Mouse (Mus musculus) heart, postnatal 25 days (tissue): ENCODE results near the gene Psme1. TPM values are rescaled to one million over a fixed set of nuclear protein-coding genes. Genes with fewer than 3 reads are reported as not detected.
A peak's percentile ranks its signal among the peaks of the same experiment; 100 is the strongest.

Experiments
- DNase-seq: peaks from one replicate; pipeline ENCODE4 v3.0.0; 2022; ENCODE audit warnings: low spot score
- intact Hi-C: fragments of 180-260 bp; cut with DNase I; formaldehyde crosslinking; loops from one replicate; pipeline ENCODE4 v1.15.1; 2025
- total RNA-seq, 2 experiments: library from RNA; stranded (reverse); gene quantifications; 2 replicates each; pipeline ENCODE4 v1.2.3; 2021

The Psme1 gene
- total RNA-seq, 2 experiments from 2014 or later: 249 to 283 TPM

DNA sequence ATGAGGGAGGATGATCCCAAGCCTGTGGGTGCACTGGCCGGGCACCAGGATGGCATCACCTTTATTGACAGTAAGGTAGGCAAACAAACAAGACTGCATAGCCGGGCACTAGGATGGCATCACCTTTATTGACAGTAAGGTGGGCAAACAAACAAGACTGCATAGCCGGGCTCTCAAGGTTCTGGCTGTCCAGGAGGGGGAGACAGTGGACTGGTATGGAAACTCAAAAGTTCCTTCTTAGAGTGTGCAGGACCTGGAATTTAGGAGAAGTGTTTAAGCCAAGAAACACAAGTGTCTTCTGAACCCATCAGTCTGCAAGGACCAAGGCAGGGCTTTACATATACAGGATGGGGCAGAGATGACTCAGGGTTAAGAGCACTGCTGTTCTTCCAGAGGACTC, 12.2 kb upstream of the Psme1 start:
- intact Hi-C loops: no loop called here
- no peak for DNase-seq

DNA sequence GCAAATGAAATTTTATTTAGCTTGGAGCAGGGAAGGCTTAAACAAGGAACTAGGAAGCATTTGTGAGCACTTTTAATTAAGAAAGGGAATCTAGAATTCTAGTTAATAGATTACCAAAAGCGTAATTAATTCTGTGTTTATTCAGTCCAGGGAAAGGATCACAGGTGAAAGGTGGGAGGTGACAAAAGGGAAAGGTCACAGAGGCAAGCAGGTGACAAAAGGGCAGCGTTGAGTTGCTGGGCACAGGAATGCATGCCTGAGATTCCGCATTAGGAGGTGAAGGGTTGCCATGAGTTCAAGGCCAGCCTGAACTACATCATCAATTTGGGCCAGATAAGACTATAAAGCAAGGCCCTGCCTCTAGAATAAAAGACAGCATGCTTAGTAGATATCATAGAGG, 10.4 kb upstream of the Psme1 start:
- intact Hi-C loops: no loop called here
- no peak for DNase-seq

DNA sequence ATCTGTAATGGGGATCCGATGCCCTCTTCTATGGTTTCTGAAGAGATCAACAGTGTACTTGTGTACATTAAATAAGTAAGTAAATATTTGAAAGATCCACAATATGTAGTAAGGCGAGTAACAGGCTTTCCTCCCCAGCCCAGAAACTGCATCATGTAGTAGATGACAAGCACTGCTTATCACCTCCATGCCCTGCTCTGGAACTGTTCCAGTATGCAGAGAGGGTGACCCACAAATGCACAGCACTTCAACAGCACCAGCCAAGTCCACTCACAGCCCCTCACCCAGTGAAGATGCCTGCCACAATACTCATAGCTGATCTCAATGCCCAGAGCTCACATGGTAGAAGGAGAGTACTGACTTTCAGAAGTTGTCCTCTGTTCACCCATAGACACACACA, 7.3 kb upstream of the Psme1 start:
- no peak for DNase-seq

DNA sequence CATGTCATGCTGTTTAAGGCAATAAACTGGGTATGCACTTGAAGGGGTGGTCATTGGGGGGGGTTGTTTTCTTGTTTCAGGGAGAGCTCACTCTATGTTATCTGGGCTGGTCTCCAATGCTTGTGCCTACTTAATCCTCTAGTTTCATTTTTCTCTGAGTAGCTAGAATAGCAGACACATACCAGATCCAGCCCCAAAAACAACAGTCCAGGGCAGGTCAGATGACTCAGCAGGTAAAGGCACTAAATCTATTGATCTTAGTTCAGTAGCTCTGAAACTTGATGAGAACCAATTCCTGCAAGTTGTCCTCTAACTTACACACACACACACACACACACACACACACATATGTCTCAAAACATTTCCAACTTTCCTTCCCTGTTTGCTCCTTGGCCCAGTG, 6.2 kb upstream of the Psme1 start:
- intact Hi-C loops: no loop called here
- DNase-seq: no peak

More for the DNA sequence above, 7.3 kb upstream of the Psme1 start:
- intact Hi-C loops: no loop called here

DNA sequence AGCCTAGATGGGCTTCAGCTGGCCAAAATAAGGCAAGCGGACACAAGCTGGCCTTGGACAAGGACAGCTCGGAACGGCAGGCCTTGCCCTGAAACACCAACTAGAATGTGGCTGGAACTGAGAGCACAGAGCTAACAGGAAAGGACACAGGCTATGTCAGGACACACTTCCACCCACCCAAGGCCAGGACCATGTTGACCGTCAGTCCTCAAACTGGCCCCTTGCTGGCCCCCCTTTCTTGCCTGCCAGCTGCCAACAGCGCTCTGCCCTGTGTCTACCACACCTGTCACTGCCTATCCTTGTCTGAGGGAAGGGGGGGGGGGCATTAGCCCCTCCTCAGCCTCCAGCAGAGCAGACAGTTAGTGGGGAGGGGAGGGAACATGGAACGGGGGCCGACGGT, 2.6 kb upstream of the Psme1 start, which contains the start of gene Fitm1:
Gene Fitm1 (plus strand): TSS at position 316 of the 400 bp plus-strand sequence.
- intact Hi-C loops: no loop called here
- DNase-seq: no peak

DNA sequence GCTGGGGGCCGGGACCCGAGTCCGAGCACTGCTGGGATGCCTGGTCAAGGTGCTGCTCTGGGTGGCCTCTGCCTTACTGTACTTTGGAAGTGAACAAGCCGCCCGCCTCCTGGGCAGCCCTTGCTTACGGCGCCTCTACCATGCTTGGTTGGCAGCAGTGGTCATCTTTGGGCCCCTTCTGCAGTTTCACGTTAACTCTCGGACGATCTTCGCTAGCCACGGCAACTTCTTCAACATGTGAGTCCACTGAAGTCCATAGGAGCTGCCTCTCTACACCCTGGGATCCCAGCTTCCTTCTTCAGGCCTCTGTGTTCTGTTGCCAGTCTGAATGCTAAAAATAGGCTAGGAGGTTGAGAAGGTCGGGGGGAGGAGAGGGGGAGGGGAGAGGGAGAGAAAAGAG, 2.2 kb upstream of the Psme1 start:
- DNase-seq: no peak
- intact Hi-C loops: no loop called here

DNA sequence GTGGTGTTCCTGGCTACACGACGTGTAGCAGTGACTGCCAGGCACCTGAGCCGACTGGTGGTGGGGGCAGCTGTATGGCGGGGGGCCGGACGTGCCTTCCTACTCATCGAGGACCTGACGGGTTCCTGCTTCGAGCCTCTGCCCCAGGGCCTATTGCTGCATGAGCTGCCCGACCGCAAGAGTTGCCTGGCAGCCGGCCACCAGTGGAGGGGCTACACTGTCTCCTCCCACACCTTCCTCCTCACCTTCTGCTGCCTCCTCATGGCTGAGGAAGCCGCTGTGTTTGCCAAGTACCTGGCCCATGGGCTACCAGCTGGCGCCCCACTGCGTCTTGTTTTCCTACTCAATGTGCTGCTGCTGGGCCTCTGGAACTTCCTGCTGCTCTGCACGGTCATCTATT, 1.5 kb upstream of the Psme1 start:
- DNase-seq: no peak
- intact Hi-C loops: no loop called here

DNA sequence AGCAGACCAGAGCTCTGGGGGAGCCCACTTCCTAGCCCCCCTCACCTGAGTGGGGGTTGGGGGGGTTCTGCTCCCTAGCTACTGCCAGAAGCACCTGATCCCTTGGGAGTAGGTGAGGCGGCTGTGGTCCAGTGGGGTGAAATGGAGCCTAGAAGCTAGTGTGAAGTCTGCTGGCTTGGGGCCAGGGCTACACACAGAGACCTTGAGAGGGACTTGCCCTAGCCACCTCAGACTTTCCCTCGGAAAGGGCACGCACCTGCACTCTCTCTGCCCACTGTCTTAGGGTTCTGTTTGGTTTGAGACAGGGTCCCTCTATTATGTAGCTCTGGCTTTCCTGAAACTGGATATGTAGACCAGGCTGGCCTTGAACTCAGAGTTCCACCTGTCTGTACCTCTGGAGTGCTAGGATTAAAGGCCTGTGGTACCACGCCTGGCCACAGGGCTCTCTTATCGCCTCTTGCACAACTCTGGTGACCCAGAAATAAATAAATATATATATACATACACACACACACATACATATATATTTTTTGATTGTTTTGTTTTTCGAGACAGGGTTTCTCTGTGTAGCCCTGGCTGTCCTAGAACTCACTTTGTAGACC, 846 bp downstream of the Psme1 start:
- DNase-seq: peak; percentile 38
- intact Hi-C loops: no loop called here

DNA sequence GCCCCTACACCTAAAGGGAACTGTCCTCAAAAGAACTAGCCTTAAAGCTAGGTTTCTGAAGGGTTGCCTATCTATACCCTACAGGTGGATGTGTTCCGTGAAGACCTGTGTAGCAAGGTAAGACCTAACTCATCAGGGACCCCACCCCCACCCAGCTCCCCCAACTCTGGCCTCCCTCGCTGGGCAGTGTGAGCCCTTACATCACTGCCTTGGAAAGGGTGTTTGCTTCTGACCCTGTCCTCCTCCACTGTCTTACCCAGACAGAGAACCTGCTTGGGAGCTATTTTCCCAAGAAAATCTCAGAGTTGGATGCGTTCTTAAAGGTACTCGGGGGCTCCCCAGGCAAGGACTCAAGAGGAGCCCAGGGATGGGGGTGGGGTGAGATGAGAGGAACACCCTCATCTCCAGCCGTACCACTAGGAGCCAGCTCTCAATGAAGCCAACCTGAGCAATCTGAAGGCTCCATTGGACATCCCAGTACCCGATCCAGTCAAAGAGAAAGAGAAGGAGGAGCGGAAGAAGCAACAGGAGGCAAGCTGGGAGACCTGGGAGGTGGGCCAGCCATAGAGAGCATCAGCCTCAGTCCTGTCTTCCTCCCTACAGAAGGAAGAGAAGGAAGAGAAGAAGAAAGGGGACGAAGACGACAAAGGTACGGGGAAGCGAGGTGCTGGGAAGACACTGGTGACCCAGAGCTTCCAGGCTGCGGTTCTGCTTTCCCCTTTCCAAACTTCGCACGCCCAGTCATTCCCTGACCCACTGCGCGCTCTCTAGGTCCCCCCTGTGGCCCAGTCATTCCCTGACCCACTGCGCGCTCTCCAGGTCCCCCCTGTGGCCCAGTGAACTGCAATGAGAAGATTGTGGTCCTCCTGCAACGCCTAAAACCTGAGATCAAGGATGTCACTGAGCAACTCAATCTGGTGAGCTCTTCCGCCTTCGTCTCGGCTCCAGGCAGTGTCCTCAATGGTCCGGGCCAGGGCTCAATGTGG, 1.9 kb downstream of the Psme1 start:
- DNase-seq: no peak
- intact Hi-C loops: no loop called here

DNA sequence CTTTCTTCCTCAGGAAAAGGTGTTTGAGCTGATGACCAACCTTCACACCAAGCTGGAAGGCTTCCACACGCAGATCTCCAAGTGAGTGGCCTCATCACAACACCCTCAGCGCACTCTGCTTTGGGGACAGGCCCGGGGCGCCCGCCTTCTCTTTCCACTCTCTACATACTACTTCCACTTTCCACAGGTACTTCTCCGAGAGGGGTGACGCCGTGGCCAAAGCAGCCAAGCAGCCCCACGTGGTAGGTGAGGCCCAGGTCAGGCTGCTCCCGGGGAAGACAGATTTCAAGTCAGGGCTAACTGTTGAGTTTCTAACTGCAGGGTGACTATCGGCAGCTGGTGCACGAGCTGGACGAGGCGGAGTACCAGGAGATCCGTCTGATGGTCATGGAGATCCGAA, 2.8 kb downstream of the Psme1 start:
- DNase-seq: no peak
- intact Hi-C loops: no loop called here

DNA sequence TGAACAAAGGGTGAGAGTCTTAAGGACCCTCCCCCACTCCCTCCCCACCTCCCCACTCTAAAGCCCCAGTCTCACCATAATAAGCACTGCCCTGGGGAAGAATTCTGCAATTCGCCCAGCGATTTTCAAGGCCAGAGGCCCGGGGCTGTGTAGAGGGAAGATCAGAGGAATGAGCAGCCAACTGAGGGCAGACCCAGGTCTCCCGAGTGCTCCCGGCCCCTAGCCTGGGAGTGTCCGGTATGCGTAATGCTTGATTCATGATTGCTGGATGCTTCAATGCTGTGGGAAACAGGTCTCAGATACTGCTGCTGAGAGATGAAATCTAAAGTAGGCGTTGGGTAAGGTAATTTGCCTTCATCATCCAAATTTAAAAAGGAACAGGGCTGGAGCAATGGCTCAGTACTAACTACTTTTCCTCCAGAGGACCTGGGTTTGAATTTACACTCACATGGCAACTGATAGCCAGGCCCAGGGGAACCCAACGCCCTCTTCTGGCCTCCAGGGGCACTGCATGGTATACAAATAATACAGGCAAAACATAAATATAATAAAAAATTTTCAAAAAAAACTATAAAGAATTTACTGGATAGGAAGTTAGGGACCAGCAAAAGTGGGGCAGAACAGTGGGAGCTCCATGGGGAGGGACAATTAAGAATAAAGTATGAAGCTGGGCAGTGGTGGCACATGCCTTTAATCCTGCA, 4.2 kb downstream of the Psme1 start:
- intact Hi-C loops: no loop called here
- DNase-seq: no peak

DNA sequence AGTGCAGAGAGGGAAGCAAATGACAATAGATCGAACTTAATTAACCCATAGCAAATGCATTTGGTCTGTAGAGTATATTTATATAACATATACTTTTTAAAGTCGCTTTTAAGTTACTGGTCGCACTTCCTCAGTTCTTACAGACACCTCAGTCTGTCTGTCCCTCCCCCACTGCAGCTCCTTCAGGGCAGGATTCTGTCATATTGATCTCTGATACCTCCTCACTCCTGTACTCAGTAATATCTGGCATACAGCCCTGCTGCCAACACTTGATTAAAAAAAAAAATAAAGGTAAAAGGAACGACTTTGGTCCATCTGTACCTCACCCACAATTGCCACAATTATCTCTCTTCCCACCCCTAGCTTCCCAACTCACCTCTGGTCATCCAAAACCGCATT, 6.4 kb downstream of the Psme1 start:
- intact Hi-C loops: no loop called here
- DNase-seq: no peak

DNA sequence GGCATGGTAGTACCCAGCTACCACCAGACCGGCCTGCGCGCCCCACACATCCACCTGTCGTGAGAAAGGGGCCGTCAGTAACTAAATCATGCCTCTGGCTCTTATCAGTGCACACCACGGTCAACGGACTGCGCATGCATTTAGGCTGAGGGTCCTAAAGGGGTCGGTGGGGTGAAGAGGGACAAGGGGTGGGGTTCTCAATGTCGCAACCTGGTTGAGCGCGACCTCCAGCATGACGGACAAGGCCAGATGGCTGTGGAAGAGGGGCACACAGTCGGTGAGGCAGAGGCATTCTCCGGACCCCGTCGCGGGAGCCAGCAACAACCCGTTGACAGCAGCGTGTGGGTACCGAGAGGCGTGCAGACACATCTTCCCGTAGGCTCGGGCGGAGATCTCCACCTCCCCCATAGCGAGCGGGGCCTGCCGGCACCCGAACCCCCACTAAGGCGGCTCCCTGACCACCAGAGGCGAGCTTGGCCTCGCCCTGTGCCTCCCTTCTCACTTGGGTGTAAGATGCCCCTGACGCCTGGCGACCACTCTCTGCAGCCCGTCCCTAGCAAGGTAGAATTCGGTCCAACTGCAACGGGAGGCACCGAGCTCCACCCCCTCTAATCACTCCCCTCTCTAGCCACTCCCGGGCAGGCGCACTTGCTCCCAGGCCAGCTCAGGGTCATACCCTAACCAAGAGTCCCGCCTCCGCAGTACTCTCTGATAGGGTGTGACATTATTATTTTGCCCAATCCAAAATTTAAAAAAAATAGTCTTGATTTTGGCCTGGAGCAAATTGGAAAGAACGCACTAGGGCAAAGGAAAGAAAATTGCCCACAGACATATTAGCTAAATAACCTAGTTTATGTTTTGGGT, 7.0 kb downstream of the Psme1 start, which contains the start of gene Emc9:
Gene Emc9 (minus strand): TSS at position 601 of the 864 bp plus-strand sequence.
- peak; percentile 74 for DNase-seq
- intact Hi-C loops: no loop called here

DNA sequence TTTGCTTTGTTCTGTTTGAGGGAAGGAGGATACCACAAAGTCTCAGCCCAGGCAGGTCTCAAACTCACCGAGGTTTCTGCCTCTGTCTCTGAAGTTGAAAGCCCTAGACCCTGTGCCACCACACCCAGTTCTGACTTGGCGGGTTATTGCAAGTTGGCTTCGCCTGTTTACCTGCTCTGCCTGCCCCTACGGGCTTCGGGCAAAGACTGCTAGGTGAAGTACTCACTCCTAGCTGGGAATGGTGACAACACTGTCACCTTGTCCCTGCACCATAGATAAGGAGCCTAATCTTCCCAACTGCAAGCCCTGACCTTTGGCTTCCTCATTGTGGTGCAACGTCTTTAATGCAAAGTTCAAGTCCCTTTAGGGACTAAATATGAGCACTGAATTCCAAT, 7.6 kb downstream of the Psme1 start:
- intact Hi-C loops: no loop called here
- DNase-seq: no peak

DNA sequence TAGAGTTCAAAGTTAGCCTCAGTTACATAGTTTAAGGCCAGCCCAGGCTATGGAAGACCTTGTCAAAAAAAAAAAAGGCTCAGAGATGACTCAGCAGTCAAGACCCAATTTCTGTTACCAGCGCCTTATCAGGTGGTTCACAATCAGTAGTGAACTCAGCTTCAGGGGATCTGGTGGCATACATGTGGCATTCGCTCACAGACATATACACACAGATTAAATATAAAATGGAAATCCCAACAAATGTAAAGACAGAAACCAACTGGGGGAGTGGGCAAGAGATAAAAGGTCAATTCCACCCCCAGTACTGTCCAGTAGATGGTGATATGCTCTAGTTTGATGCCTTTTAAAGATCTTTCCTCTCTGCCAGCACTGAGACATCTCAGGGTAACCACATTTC, 8.2 kb downstream of the Psme1 start:
- intact Hi-C loops: no loop called here
- no peak for DNase-seq

DNA sequence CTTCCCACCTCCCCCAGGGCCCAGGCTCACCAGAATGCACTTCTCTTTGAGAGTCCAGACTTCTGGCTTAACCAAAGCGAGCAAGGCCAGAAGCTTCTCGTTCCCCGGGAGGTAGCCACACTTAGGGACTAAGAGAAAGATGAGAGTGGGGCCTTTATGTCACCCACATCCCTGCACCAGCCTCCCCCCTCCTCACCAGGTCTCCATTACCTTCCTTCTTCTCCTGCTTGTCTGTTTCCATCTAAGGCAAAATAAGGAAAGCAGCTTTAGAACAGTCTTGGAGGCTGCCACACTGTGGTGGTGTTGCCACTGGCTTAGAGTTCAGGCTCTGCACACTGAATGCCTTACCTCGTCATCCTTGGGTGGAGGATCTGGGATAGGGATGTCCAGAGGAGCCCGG, 11.3 kb downstream of the Psme1 start:
- DNase-seq: no peak
- intact Hi-C loops: no loop called here

DNA sequence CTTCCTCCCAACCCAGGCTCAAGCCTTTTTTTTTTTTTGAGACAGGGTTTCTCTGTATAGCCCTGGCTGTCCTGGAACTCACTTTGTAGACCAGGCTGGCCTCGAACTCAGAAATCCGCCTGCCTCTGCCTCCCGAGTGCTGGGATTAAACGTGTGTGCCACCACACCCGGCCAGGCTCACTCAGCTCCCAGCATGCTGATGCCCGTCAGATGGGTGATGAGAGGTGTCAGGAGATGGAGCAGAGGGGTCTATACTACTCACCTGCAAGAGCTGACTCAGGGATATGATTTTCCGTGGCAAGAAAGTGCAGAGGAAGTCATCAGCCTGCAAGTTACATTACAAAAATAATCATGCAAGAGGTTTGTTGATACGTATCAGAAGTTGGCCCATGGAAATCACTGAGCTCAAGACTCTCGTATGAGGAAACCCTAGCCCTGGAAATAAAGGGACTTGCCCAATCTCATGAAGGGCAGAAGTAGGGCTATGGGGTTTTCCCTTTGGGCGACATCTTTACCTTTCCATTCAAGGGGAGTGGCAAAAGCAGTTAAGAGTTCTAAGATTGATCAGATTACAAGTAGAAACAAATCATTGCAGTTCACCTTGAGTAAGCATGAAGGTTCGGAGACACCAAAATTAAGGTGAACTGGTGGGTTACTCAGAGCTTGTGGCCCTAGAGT, 12.0 kb downstream of the Psme1 start:
- intact Hi-C loops: loop anchor here (2.0 kb wide), 1 partner anchor 27 kb away; no protein-coding TSS in a partner anchor
- DNase-seq: no peak

DNA sequence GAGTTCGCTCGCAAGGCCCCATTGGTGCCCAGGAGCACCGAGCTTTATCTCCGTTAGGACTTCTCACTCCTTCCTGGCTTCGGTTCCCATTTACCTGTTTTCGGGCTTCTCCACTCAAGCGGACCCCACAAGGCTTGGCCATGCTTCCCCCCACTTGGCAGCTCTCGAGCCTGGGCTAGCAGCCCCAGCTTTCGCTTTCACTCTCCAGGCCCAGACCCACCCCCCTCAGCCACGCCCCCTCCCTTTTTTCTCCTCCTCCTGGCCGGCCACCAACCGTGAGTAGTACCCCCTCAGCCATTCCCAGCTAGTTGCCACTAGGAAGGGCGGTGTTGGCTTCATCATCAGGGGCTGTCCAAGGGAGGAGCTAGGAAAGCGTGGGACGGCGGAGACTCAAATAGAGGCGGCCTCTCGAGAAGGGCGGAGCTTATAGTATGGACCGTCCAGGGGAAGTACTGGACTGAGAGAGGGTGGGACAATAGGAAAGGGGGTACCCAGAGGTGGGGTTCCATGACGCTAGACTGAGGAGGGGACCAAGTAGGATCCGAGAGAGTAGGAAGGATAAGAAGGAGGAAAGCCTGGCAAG, 12.9 kb downstream of the Psme1 start, which contains the start of gene Psme2:
Gene Psme2 (minus strand): TSS at position 366 of the 583 bp plus-strand sequence.
- intact Hi-C loops: loop anchor here (2.0 kb wide), 1 partner anchor 28 kb away; no protein-coding TSS in a partner anchor
- DNase-seq: peak; percentile 96
